In genomic region chr5:112893462-112894060, GRCm38 (mm10) we compare ENCODE assay signal across 22 mouse cellular contexts. TPM values are rescaled to one million over a fixed set of nuclear protein-coding genes. Genes with fewer than 3 reads are reported as not detected.
DNase-seq lines count a peak whose midpoint lies in the region; ATAC-seq and TF ChIP-seq lines count a peak whose summit lies in the region.
"Had no signal": no experiment of that assay in that cellular context is flagged by ENCODE, and none has a peak within 500 bp of the region (broad histone marks: within the 10 kb centered on the region; RNA-seq: fewer than 3 reads in every experiment).

No protein-coding gene starts in this region.

- H3K4me1 ChIP-seq in heart, embryonic 14.5 days (ENCODE audit: control insufficient read depth in 2 of 2, insufficient read depth in 2 of 2, low read length in 2 of 2) = peaks cover 16 to 33% of the 10 kb centered on the region in 2 experiments
- no peaks in the 10 kb centered on the region for H3K4me1 ChIP-seq in liver, adult 2 months (ENCODE audit: control insufficient read depth, insufficient read depth, low read length)
- H3K4me1 ChIP-seq in liver, embryonic 11.5 days (replicated peaks; ENCODE audit: control insufficient read depth, insufficient read depth, low read length) = no peaks in the 10 kb centered on the region
- H3K4me1 ChIP-seq: embryonic facial prominence, embryonic 15.5 days; intestine, embryonic 15.5 days; limb, embryonic 13.5 days had no signal

- no peak for TF ChIP-seq POLR2A in liver, adult 2 months (IDR thresholded peaks at IDR 0.05; ENCODE audit: extremely low read depth, insufficient read depth, low read length)

- no peak for ATAC-seq in heart, embryonic 14.5 days (ENCODE audit: insufficient number of reproducible peaks, insufficient read depth, low FRiP score, low read depth)
- no peak for ATAC-seq in liver, embryonic 11.5 days (replicated peaks; ENCODE audit: low FRiP score)
- ATAC-seq: forebrain, embryonic 14.5 days; hindbrain, embryonic 16.5 days; intestine, embryonic 15.5 days had no signal

- H3K79me2 ChIP-seq in liver, adult 2 months (ENCODE audit: control insufficient read depth, insufficient read depth, low read length) = no peaks in the 10 kb centered on the region

- WGBS in heart, embryonic 14.5 days = 59% methylated on average over 5 of the region's 5 CpGs
- 10% methylated on average over 5 of the region's 5 CpGs for WGBS in liver, adult 2 months
- 72% methylated on average over 5 of the region's 5 CpGs for WGBS in liver, embryonic 11.5 days

- no peak for TF ChIP-seq CTCF in liver, adult 2 months (IDR thresholded peaks at IDR 0.05; ENCODE audit: low read depth, low read length)

- H3K27ac ChIP-seq in heart, embryonic 14.5 days (replicated peaks in 1 of 2; ENCODE audit: control insufficient read depth in 1 of 2, insufficient read depth in 1 of 2, low read depth in 2 of 2, low read length in 2 of 2) = no peak overlapping the region
- H3K27ac ChIP-seq in liver, adult 2 months (replicated peaks; ENCODE audit: insufficient read depth, low read depth, low read length) = no peak overlapping the region
- H3K27ac ChIP-seq in liver, embryonic 11.5 days (ENCODE audit: low read depth, low read length) = no peak overlapping the region
- H3K27ac ChIP-seq: embryonic facial prominence, embryonic 15.5 days; hindbrain, embryonic 10.5 days; intestine, embryonic 15.5 days; layer of hippocampus, adult 2 months; limb, embryonic 13.5 days; liver, embryonic 14.5 days had no signal

- 0 out of 4 replicates have a peak overlapping the region, but pooled peaks of 1 of the 2 experiments have one; percentile 55 for H3K4me3 ChIP-seq in heart, embryonic 14.5 days (ENCODE audit: control insufficient read depth in 1 of 2, insufficient read depth in 1 of 2, low read depth in 1 of 2, low read length in 2 of 2)
- H3K4me3 ChIP-seq in liver, adult 2 months (ENCODE audit: insufficient read depth, low read depth, low read length) = no peak overlapping the region
- no peak overlapping the region for H3K4me3 ChIP-seq in liver, embryonic 11.5 days (ENCODE audit: low read depth, low read length)
- H3K4me3 ChIP-seq: embryonic facial prominence, embryonic 15.5 days; hindbrain, embryonic 10.5 days; intestine, embryonic 15.5 days; layer of hippocampus, adult 2 months; limb, embryonic 13.5 days had no signal

- DNase-seq in gastrocnemius, postnatal 25 days = peak; percentile 54
- no peak for DNase-seq in gastrocnemius, postnatal 4 days (ENCODE audit: low spot score in 2 of 2)
- no peak for DNase-seq in heart, postnatal 10 days
- peak; percentile 90 for DNase-seq in liver, adult 2 months (ENCODE audit: extremely low read depth, low read depth, low spot score)
- no peak for DNase-seq in liver, embryonic 11.5 days (ENCODE audit: low spot score)
- no peak for DNase-seq in left cerebral cortex, adult 11 months (ENCODE audit: low spot score)
- DNase-seq: adrenal gland, postnatal 25 days; cerebellum, adult 8-10 months; cerebellum, postnatal 36 days; embryo, embryonic 11 days; gastrocnemius, postnatal 36 days; layer of hippocampus, postnatal 36 days had no signal

- H3K4me2 ChIP-seq in heart, embryonic 14.5 days (ENCODE audit: low read length) = peak overlapping the region; percentile 73
- no peak overlapping the region for H3K4me2 ChIP-seq in liver, embryonic 11.5 days
- H3K4me2 ChIP-seq: embryonic facial prominence, embryonic 15.5 days; intestine, embryonic 15.5 days; limb, embryonic 13.5 days; midbrain, embryonic 11.5 days had no signal

- no peak overlapping the region for H3K9ac ChIP-seq in heart, embryonic 14.5 days (ENCODE audit: low read length)
- no peak overlapping the region for H3K9ac ChIP-seq in liver, adult 2 months (ENCODE audit: low read depth, low read length)
- no peak overlapping the region for H3K9ac ChIP-seq in liver, embryonic 11.5 days (ENCODE audit: low read depth, low read length)
- H3K9ac ChIP-seq: embryonic facial prominence, embryonic 15.5 days; intestine, embryonic 15.5 days; limb, embryonic 13.5 days; liver, embryonic 14.5 days had no signal

- peaks cover 19% of the 10 kb centered on the region for H3K36me3 ChIP-seq in heart, embryonic 14.5 days (ENCODE audit: control insufficient read depth, insufficient read depth, low read length)
- no peaks in the 10 kb centered on the region for H3K36me3 ChIP-seq in liver, adult 2 months (ENCODE audit: control insufficient read depth, insufficient read depth, low read length)
- H3K36me3 ChIP-seq in liver, embryonic 11.5 days (ENCODE audit: control insufficient read depth, insufficient read depth, low read length) = no peaks in the 10 kb centered on the region
- H3K36me3 ChIP-seq: embryonic facial prominence, embryonic 15.5 days; hindbrain, embryonic 10.5 days; intestine, embryonic 15.5 days; limb, embryonic 13.5 days had no signal

- H3K27me3 ChIP-seq in heart, embryonic 14.5 days (ENCODE audit: control insufficient read depth, insufficient read depth, low read length) = no peaks in the 10 kb centered on the region
- H3K27me3 ChIP-seq in liver, adult 2 months (ENCODE audit: control insufficient read depth, insufficient read depth, low read length) = no peaks in the 10 kb centered on the region
- no peaks in the 10 kb centered on the region for H3K27me3 ChIP-seq in liver, embryonic 11.5 days (replicated peaks; ENCODE audit: control insufficient read depth, insufficient read depth, low read length)
- H3K27me3 ChIP-seq: embryonic facial prominence, embryonic 15.5 days; intestine, embryonic 15.5 days; limb, embryonic 13.5 days had no signal

- no peaks in the 10 kb centered on the region for H3K9me3 ChIP-seq in heart, embryonic 14.5 days (ENCODE audit: control insufficient read depth, low read length)
- no peaks in the 10 kb centered on the region for H3K9me3 ChIP-seq in liver, embryonic 11.5 days (ENCODE audit: control insufficient read depth, low read length)
- H3K9me3 ChIP-seq: embryonic facial prominence, embryonic 15.5 days; intestine, embryonic 15.5 days; limb, embryonic 13.5 days had no signal

- intact Hi-C loops in heart, postnatal 10 days (cut with DNase I) = no loop called here

RNA-seq across cellular contexts. Expression of gene Myo18b, which starts 2.6 kb away (rescaled TPM):
- 100 to 1,000 TPM; 437 to 535 TPM for total RNA-seq in gastrocnemius, postnatal 25 days (2021)
- 100 to 1,000 TPM; 213 TPM for total RNA-seq in gastrocnemius, postnatal 4 days (2021)
- polyA plus RNA-seq in heart, embryonic 14.5 days (2014; fragmentation: Nextera tagmentation; extraction: Ambion mirVana) = 31.9 and 33.6 TPM in 2 replicates
- total RNA-seq in heart, postnatal 10 days (2021) = 100 to 1,000 TPM; 222 to 227 TPM
- total RNA-seq in liver, adult 2 months (2014; rRNA removed) = 0.20 and 0.28 TPM in 2 replicates
- polyA plus RNA-seq in liver, adult 2 months (2012; rRNA removed) = 0.02 and 0.04 TPM in 2 replicates
- 0.30 and 0.60 TPM in 2 replicates for polyA plus RNA-seq in liver, embryonic 11.5 days (2014; fragmentation: Nextera tagmentation; extraction: Ambion mirVana)

Comparison
In these comparisons a context has a peak if more than half of its experiments do, and no peak if none do; other contexts are left out.
1. DNase-seq: peak in gastrocnemius, postnatal 25 days (single experiment) and liver, adult 2 months (single experiment); none in gastrocnemius, postnatal 4 days (0 of 2), heart, postnatal 10 days (0 of 2), liver, embryonic 11.5 days (single experiment) and left cerebral cortex, adult 11 months (single experiment).
2. RNA of gene Myo18b, which starts 2.6 kb away (total RNA-seq): 437 to 535 TPM in gastrocnemius, postnatal 25 days, 222 to 227 TPM in heart, postnatal 10 days and 213 TPM in gastrocnemius, postnatal 4 days; 0.20 to 0.28 TPM in liver, adult 2 months; every median in the first group is over 100 times any median in the second.